Mouse (Mus musculus) hindbrain, postnatal 0 days (tissue): ENCODE data around the gene Kif26b. TPM values are rescaled to one million over a fixed set of nuclear protein-coding genes. Genes with fewer than 3 reads are reported as not detected.
A peak's percentile ranks its signal among the peaks of the same experiment; 100 is the strongest.

Experiments
- ATAC-seq: fragments of 200-750 bp; cut with Nextera tagmentation; 2 replicates; pipeline ENCODE4 v1.8.0; 2017; ENCODE audit warnings: mild to moderate bottlenecking, moderate TSS enrichment, moderate library complexity
- DNase-seq: peaks from one replicate; pipeline ENCODE4 v3.0.0-alpha.2; 2015; ENCODE audit warnings: low spot score
- H3K27ac ChIP-seq: fragments of 300-500 bp; sonication (generic); 2 replicates; pipeline ENCODE4 v1.5.1; 2014; ENCODE audit warnings: mild to moderate bottlenecking
- H3K27me3 ChIP-seq: fragments of 300-500 bp; sonication (generic); 2 replicates; pipeline ENCODE4 v1.6.1; 2014; ENCODE audit warnings: low read length, mixed read lengths; ENCODE audit not compliant: insufficient read depth
- H3K36me3 ChIP-seq: fragments of 300-500 bp; sonication (generic); 2 replicates; pipeline ENCODE4 v1.6.1; 2014; ENCODE audit warnings: low read length, mixed read lengths; ENCODE audit not compliant: insufficient read depth
- H3K4me1 ChIP-seq: fragments of 300-500 bp; sonication (generic); 2 replicates; pipeline ENCODE4 v1.6.1; 2014; ENCODE audit warnings: antibody characterized with exemption, low read length, mixed read lengths; ENCODE audit not compliant: insufficient read depth
- H3K4me2 ChIP-seq: fragments of 300-500 bp; sonication (generic); 2 replicates; pipeline ENCODE4 v1.6.1; 2014; ENCODE audit warnings: low read depth, mild to moderate bottlenecking, low read length, moderate library complexity, mixed read lengths
- H3K4me3 ChIP-seq: fragments of 300-500 bp; sonication (generic); 2 replicates; pipeline ENCODE4 v1.5.1; 2014; ENCODE audit warnings: low read length
- H3K9ac ChIP-seq: fragments of 300-500 bp; sonication (generic); replicated peaks from 2 replicates; pipeline ENCODE4 v1.6.1; 2014; ENCODE audit warnings: mild to moderate bottlenecking, low read length, moderate library complexity, mixed read lengths
- H3K9me3 ChIP-seq: fragments of 300-500 bp; sonication (generic); 2 replicates; pipeline ENCODE4 v1.6.1; 2016; ENCODE audit warnings: low read length, mixed read lengths
- CTCF ChIP-seq: IDR thresholded peaks from 2 replicates; pipeline ENCODE4 v1.5.1; 2016; ENCODE audit warnings: antibody characterized with exemption, control low read depth, low read depth
- WGBS: fragments of 180-500 bp; shearing (Covaris S2); extraction: QIAGEN DNeasy Blood & Tissue Kit; methylation state at CpG from one replicate; pipeline ENCODE4 v1.1.7; 2014; 5-methylcytosine and 5-hydroxymethylcytosine counted together
- polyA plus RNA-seq: library from polyadenylated mRNA; unstranded; fragments of >200 nt; fragmentation: Nextera tagmentation; extraction: Ambion mirVana; gene quantifications from 2 replicates; pipeline ENCODE4 v1.2.1, GENCODE M21; 2015
- total RNA-seq: library from RNA; depleted of rRNA; stranded (reverse); fragments of >200 nt; gene quantifications from 2 replicates; pipeline ENCODE4 v1.2.3, GENCODE M21; 2014

Kif26b gene
- total and polyA plus RNA-seq, 2 experiments from 2014 or later = 5.8 to 59.7 TPM

DNA sequence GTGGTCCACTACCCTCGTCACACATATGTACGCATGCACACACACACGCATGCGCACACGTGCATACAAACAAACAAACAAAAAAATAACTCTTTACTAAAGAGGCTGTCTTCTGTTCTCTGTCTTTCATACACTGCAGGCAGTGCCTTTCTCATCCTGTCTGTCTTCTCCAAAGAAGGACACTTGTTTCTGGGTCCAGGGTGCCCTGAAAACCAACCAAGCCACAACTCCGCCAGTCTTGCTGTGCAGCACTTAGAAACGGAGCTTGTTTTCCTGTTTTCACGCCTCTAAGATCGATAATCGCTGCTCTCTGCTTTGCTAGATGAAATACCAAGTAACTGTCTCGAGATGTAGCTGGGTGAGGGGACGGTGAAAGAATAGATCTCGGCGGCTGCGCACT, 82.6 kb downstream of the Kif26b start:
- no peak overlapping the region for H3K4me3 ChIP-seq
- no peak for DNase-seq
- H3K36me3 ChIP-seq = no peaks in the 10 kb centered on the region
- H3K4me1 ChIP-seq = peaks cover 4% of the 10 kb centered on the region; the same call in 1 of the 2 replicates
- no peaks in the 10 kb centered on the region for H3K9me3 ChIP-seq
- no peak overlapping the region for H3K4me2 ChIP-seq
- WGBS = 76% methylated on average over 15 of the region's 15 CpGs
- no peak overlapping the region for H3K27ac ChIP-seq
- ATAC-seq = no peak
- H3K27me3 ChIP-seq = no peaks in the 10 kb centered on the region
- no peak overlapping the region for H3K9ac ChIP-seq
- no peak for TF ChIP-seq CTCF

- WGBS = 97% methylated on average over 2 of the region's 2 CpGs
Observed at GRCm38 (mm10) chr1:178621301-178621700, 92.4 kb downstream of the Kif26b start.

DNA sequence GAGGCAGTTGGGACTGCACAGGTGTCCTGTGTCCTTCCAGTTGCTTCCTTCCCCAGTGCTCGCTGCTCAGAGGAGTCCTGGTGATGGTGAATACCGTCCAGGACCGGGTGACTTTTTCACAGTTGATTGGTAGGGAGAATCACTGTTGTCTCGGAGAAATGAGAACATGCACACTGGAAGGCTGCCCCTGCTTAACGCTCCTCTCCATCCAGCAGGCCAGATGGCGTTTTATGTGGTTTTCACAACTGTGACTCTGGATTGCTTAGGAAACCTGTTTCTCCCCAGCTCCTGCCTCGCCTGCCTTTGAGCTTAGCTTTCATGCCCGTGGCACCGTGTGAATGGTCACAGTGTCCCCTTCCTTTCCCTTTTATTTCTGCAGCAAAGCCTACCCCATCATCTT, 95.0 kb downstream of the Kif26b start:
- ATAC-seq = no peak

More at GRCm38 (mm10) chr1:178621301-178621700, 92.4 kb downstream of the Kif26b start:
- Histone ChIP-seq H3K27me3 (no peaks in the 10 kb centered on the region), H3K4me1 (no peaks in the 10 kb centered on the region), H3K4me2 (no peak overlapping the region), H3K36me3 (no peaks in the 10 kb centered on the region), H3K9ac (no peak overlapping the region), H3K27ac (no peak overlapping the region), H3K9me3 (no peaks in the 10 kb centered on the region), H3K4me3 (no peak overlapping the region)
- ATAC-seq (no peak), DNase-seq (no peak)
- TF ChIP-seq CTCF = no peak

GRCm38 (mm10) chr1:178626961-178627381, 98.0 kb downstream of the Kif26b start:
- no peak overlapping the region for H3K4me2 ChIP-seq
- H3K4me1 ChIP-seq = peaks cover 11% of the 10 kb centered on the region; the same call in 1 of the 2 replicates
- WGBS = 18% methylated on average over 6 of the region's 6 CpGs
- TF ChIP-seq CTCF = no peak
- DNase-seq (peak; percentile 66), ATAC-seq (peak; percentile 83)
- no peaks in the 10 kb centered on the region for H3K9me3 ChIP-seq
- H3K36me3 ChIP-seq = no peaks in the 10 kb centered on the region
- peak overlapping the region; percentile 22; the same call in 1 of the 2 replicates for H3K27ac ChIP-seq
- no peak overlapping the region for H3K4me3 ChIP-seq
- H3K27me3 ChIP-seq = no peaks in the 10 kb centered on the region
- peak overlapping the region; percentile 35 for H3K9ac ChIP-seq

More for the DNA sequence above, 95.0 kb downstream of the Kif26b start:
- TF ChIP-seq CTCF = no peak
- H3K27ac ChIP-seq = no peak overlapping the region
- H3K9me3 ChIP-seq = no peaks in the 10 kb centered on the region
- H3K36me3 ChIP-seq = no peaks in the 10 kb centered on the region
- H3K4me2 ChIP-seq = no peak overlapping the region
- 40% methylated on average over 9 of the region's 9 CpGs for WGBS
- H3K9ac ChIP-seq = no peak overlapping the region
- no peak overlapping the region for H3K4me3 ChIP-seq
- no peaks in the 10 kb centered on the region for H3K27me3 ChIP-seq
- peaks cover 11% of the 10 kb centered on the region; the same call in 1 of the 2 replicates for H3K4me1 ChIP-seq
- peak; percentile 41 for DNase-seq

DNA sequence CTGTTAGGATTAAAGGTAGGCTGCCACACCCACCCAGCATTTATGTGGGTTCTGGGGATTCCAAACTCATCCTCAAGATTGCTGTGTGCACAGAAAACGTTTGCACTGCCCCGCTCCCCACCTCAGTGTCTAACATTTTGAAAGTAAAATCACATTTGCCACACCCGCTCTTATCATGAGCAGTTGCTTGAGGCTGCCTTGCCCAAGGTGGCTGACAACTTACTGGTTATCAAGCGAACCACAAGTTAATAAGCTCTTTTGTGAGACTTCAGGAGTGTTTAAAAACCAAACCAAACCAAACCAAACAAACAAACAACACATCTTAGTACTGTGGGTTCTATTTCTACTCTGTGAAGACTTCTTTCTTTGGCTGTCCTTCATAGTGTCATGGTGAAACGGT, 101.1 kb downstream of the Kif26b start:
- TF ChIP-seq CTCF = no peak
- no peak for ATAC-seq

GRCm38 (mm10) chr1:178631863-178632262, 102.9 kb downstream of the Kif26b start:
- no peak for TF ChIP-seq CTCF

More for the DNA sequence above, 101.1 kb downstream of the Kif26b start:
- Histone ChIP-seq H3K4me2 (no peak overlapping the region), H3K4me3 (no peak overlapping the region), H3K27me3 (no peaks in the 10 kb centered on the region), H3K4me1 (peaks cover 16% of the 10 kb centered on the region; the same call in 1 of the 2 replicates), H3K9me3 (no peaks in the 10 kb centered on the region), H3K9ac (no peak overlapping the region), H3K27ac (no peak overlapping the region), H3K36me3 (no peaks in the 10 kb centered on the region)
- 85% methylated on average over 5 of the region's 5 CpGs for WGBS
- no peak for DNase-seq

GRCm38 (mm10) chr1:178634359-178635085, 105.6 kb downstream of the Kif26b start:
- Histone ChIP-seq H3K4me2 (no peak overlapping the region), H3K4me1 (peaks cover 14% of the 10 kb centered on the region; the same call in 1 of the 2 replicates), H3K9ac (no peak overlapping the region), H3K36me3 (no peaks in the 10 kb centered on the region), H3K9me3 (no peaks in the 10 kb centered on the region), H3K4me3 (no peak overlapping the region), H3K27ac (peak overlapping the region; percentile 68), H3K27me3 (no peaks in the 10 kb centered on the region)
- 52% methylated on average over 19 of the region's 19 CpGs for WGBS
- DNase-seq = peak; percentile 47
- peak; percentile 35; the same call in 1 of the 2 replicates for ATAC-seq
- TF ChIP-seq CTCF = no peak

More at GRCm38 (mm10) chr1:178631863-178632262, 102.9 kb downstream of the Kif26b start:
- no peak overlapping the region for H3K27ac ChIP-seq
- H3K4me1 ChIP-seq = peaks cover 13% of the 10 kb centered on the region; the same call in 1 of the 2 replicates
- H3K36me3 ChIP-seq = no peaks in the 10 kb centered on the region
- ATAC-seq (no peak), DNase-seq (no peak)
- no peak overlapping the region for H3K4me3 ChIP-seq
- H3K9me3 ChIP-seq = no peaks in the 10 kb centered on the region
- H3K9ac ChIP-seq = no peak overlapping the region
- H3K27me3 ChIP-seq = no peaks in the 10 kb centered on the region
- H3K4me2 ChIP-seq = no peak overlapping the region
- 62% methylated on average over 7 of the region's 7 CpGs for WGBS
